Mouse (Mus musculus) C2C12 (cell line): ENCODE results near the gene Bbx. TPM values are rescaled to one million over a fixed set of nuclear protein-coding genes. Genes with fewer than 3 reads are reported as not detected.

Experiments used
- H3K27me3 ChIP-seq: one replicate; pipeline ENCODE4 v1.6.1; 2011; ENCODE audit not compliant: control insufficient read depth, insufficient read depth, insufficient read length
- H3K36me3 ChIP-seq: one replicate; pipeline ENCODE4 v1.6.1; 2011; ENCODE audit not compliant: control insufficient read depth, insufficient read depth
- H3K4me3 ChIP-seq: one replicate; pipeline ENCODE4 v1.5.1; 2011; ENCODE audit warnings: mild to moderate bottlenecking, control low read depth; ENCODE audit not compliant: poor library complexity, insufficient read depth, severe bottlenecking
- H3K79me2 ChIP-seq: one replicate; pipeline ENCODE4 v1.6.1; 2011; ENCODE audit not compliant: control insufficient read depth, insufficient read depth
- H3K79me3 ChIP-seq: one replicate; pipeline ENCODE4 v1.6.1; 2011; ENCODE audit warnings: low read depth, control low read depth
- H3ac ChIP-seq: one replicate; pipeline ENCODE3; 2011; ENCODE audit warnings: low read depth; ENCODE audit not compliant: control insufficient read depth, insufficient read length
- CEBPB ChIP-seq: IDR thresholded peaks from one replicate; pipeline ENCODE4 v1.6.1; 2011; ENCODE audit warnings: low read depth, mild to moderate bottlenecking, control low read depth, moderate library complexity
- CTCF ChIP-seq: IDR thresholded peaks from one replicate; pipeline ENCODE4 v1.5.1; 2011; ENCODE audit not compliant: control insufficient read depth, insufficient read depth, insufficient read length
- FOSL1 ChIP-seq: IDR thresholded peaks from one replicate; pipeline ENCODE4 v1.8.0; 2011; ENCODE audit warnings: mild to moderate bottlenecking, low read length; ENCODE audit not compliant: poor library complexity, insufficient read depth, severe bottlenecking
- MAX ChIP-seq: IDR thresholded peaks from one replicate; pipeline ENCODE4 v1.6.1; 2011; ENCODE audit warnings: mild to moderate bottlenecking, control low read depth
- MYOD1 ChIP-seq: IDR thresholded peaks from one replicate; pipeline ENCODE4 v1.6.1; 2011; ENCODE audit warnings: low read depth; ENCODE audit not compliant: control insufficient read depth, insufficient read length
- MYOG ChIP-seq: IDR thresholded peaks from one replicate; pipeline ENCODE4 v1.6.1; 2011; ENCODE audit not compliant: control insufficient read depth, insufficient read length; ENCODE audit errors: extremely low read depth
- USF1 ChIP-seq: IDR thresholded peaks from one replicate; pipeline ENCODE4 v1.6.1; 2011; ENCODE audit warnings: low read depth, mild to moderate bottlenecking, control low read depth, moderate library complexity
- polyA plus RNA-seq: library from polyadenylated mRNA; unstranded; fragments of >200 nt; fragmentation: generic; extraction: Trizol; gene quantifications from one replicate; pipeline ENCODE4 v1.2.1, GENCODE M21; 2012; ENCODE audit warnings: missing spikeins

Bbx gene
- polyA plus RNA-seq, 1 experiment: 4.9 TPM

DNA sequence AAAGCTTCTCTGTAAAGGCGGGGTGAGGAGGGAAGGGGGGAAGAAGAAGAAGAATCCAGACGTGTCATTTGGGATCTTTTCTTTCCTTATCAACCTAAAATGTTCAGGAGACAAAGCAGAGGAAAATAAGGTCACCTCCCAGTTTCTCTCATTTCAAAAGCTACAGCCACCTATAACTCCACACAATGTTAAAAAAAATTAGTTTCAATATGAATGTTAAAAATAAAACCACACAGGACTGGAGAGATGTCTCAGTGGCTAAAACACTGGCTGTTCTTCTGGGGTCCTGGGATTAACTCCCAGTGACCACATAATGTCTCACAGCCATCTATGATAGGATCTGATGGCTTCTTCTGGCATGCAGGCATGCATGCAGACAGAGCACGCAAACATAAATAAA lies 43.7 kb downstream of the Bbx start:
- no peaks in the 10 kb centered on the region for H3K79me2 ChIP-seq
- no peaks in the 10 kb centered on the region for H3K36me3 ChIP-seq
- TF ChIP-seq MAX: no peak
- TF ChIP-seq USF1: no peak
- no peak for TF ChIP-seq CEBPB
- no peak for TF ChIP-seq MYOD1
- no peak for TF ChIP-seq CTCF
- no peak for TF ChIP-seq MYOG
- no peak for TF ChIP-seq FOSL1
- H3K27me3 ChIP-seq: no peaks in the 10 kb centered on the region
- no peak overlapping the region for H3K4me3 ChIP-seq
- peaks cover 1% of the 10 kb centered on the region for H3K79me3 ChIP-seq
- H3ac ChIP-seq: no peak overlapping the region

DNA sequence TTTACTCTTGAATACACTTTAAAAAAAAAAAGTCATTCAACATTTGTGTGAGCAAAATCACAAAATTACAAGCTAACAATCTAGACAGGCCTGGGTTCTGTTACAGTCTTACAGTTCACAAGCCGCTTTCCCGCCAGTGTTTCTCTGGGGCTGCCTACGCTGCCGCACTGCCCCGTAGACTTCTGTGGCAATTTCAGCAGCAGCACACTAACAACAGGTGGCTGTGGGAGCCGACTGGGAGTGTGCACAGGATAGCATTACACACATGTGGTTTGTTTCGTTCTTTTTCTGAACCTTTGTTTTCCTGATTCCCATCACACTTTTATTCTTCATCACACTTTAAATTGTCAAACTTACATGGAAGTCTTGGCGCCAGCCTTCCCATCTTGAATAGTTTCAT lies 48.6 kb downstream of the Bbx start:
- no peak for TF ChIP-seq CTCF
- no peak for TF ChIP-seq MYOG
- no peak for TF ChIP-seq FOSL1
- no peak for TF ChIP-seq MAX
- TF ChIP-seq USF1: no peak
- no peak for TF ChIP-seq CEBPB
- TF ChIP-seq MYOD1: no peak
- Histone ChIP-seq H3K36me3 (no peaks in the 10 kb centered on the region), H3K27me3 (no peaks in the 10 kb centered on the region), H3K4me3 (no peak overlapping the region), H3K79me2 (no peaks in the 10 kb centered on the region), H3K79me3 (peaks cover 1% of the 10 kb centered on the region), H3ac (no peak overlapping the region)

DNA sequence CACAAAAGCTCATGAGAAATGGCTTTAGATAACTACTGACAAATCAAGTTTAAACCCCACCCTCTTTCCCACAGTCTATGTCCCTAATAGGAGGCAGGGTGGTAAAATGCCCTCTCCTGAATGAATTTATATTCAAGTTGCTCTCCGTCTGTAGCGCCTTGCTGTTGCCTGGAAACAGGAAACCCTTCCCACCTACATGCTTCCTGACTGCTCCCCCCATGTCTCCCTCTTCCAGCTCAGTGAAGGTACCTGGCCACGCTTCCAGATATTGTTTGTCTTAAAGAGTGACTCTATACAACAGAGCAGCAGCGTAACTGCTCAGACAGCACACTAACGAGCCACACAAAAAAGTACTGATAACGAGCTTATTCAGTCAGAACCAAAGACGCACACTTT lies 50.8 kb downstream of the Bbx start:
- H3K27me3 ChIP-seq: no peaks in the 10 kb centered on the region
- H3K79me3 ChIP-seq: no peaks in the 10 kb centered on the region
- peaks cover 11% of the 10 kb centered on the region for H3K79me2 ChIP-seq
- TF ChIP-seq CTCF (no peak), MAX (no peak), FOSL1 (no peak), USF1 (no peak), CEBPB (no peak), MYOG (no peak), MYOD1 (no peak)
- no peaks in the 10 kb centered on the region for H3K36me3 ChIP-seq
- no peak overlapping the region for H3K4me3 ChIP-seq
- H3ac ChIP-seq: no peak overlapping the region

DNA sequence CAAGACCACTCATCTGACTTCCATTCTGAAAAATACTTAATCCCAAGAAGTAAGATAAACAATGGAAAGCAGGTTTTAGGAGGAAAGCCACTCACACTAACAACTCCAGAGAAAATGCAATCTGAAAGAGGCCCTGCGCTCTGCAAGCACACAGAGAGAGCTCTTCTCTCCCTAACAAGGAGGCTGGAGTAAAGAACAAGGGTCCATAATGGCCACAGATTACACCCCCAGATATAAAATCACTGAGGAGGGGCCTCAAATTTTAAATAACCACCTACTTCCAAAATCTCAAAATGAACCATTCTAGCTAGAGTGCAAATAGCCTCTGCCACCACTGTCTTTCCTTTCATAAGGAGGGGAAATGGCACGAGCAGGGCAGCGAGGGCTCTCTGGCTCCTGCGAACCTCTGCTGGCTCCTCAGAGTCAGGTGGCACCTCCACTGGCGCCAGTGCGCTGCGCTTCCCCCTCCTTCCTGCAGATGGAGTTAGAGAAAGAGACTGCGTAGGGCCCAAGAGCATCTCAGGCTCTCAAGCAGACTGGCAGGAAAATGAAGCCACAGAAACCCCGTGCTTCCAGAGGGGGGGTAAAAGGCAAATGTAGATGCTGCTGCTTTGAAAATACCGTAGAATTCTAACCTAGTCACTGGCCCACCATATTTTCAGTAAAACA lies 51.4 kb downstream of the Bbx start:
- no peaks in the 10 kb centered on the region for H3K79me3 ChIP-seq
- no peak overlapping the region for H3ac ChIP-seq
- no peaks in the 10 kb centered on the region for H3K36me3 ChIP-seq
- TF ChIP-seq MYOD1 (no peak), MYOG (no peak), CEBPB (no peak)
- no peak overlapping the region for H3K4me3 ChIP-seq
- H3K27me3 ChIP-seq: no peaks in the 10 kb centered on the region
- H3K79me2 ChIP-seq: peaks cover 11% of the 10 kb centered on the region

DNA sequence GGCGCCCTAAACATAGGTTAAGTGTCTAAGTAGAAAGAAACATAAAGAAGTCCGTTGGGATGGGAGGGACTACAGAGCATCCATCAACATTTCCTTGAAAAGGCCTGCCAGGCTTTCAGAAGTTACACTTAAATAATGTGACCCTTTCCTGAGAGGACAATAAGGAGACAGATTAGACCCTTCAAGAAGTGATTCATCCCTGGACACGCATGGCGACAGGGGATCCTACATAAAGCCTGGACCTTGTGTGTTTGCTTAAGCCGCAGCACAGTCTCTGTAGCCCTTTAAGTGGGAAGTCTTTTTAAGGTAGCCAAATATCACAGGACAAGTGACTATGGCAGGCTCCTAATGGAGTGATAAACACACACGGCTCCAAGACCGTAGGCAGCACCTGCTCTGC lies 52.0 kb downstream of the Bbx start:
- Histone ChIP-seq H3K36me3 (no peaks in the 10 kb centered on the region), H3K27me3 (no peaks in the 10 kb centered on the region), H3K79me3 (no peaks in the 10 kb centered on the region), H3K4me3 (no peak overlapping the region), H3ac (no peak overlapping the region), H3K79me2 (peaks cover 11% of the 10 kb centered on the region)
- no peak for TF ChIP-seq FOSL1
- TF ChIP-seq CEBPB: no peak
- no peak for TF ChIP-seq CTCF
- TF ChIP-seq MYOD1: no peak
- no peak for TF ChIP-seq MAX
- no peak for TF ChIP-seq USF1
- TF ChIP-seq MYOG: no peak

DNA sequence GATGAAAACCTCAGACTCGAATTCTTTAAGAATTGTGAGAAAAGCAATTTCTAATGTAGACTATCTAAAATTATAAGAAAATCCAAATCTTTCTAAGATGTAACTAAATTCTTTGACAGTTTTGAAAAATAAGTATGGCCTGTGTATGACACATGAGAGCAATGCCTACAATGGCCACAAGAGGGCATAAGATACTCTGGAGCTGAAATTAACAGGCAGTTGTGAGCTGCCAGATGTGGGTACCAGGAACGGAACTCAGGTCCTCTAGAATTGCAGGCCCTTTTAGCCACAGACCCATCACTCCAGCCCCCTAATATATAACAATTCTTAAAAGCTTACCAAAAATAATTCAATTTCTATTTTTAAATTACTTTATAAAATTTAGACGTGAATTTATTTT lies 57.6 kb downstream of the Bbx start:
- TF ChIP-seq USF1 (no peak), FOSL1 (no peak), MYOG (no peak), MYOD1 (no peak), CTCF (no peak), CEBPB (no peak), MAX (no peak)
- no peaks in the 10 kb centered on the region for H3K36me3 ChIP-seq
- H3K27me3 ChIP-seq: no peaks in the 10 kb centered on the region
- no peak overlapping the region for H3ac ChIP-seq
- no peak overlapping the region for H3K4me3 ChIP-seq
- peaks cover 11% of the 10 kb centered on the region for H3K79me2 ChIP-seq
- H3K79me3 ChIP-seq: no peaks in the 10 kb centered on the region
